Mouse (Mus musculus) hindbrain, embryonic 12.5 days (tissue): ENCODE measurements around the gene Coasy. TPM values are rescaled to one million over a fixed set of nuclear protein-coding genes. Genes with fewer than 3 reads are reported as not detected.

Experiments used
- ATAC-seq: fragments of 200-750 bp; cut with Nextera tagmentation; 2 replicates; pipeline ENCODE4 v1.8.0; 2017; ENCODE audit warnings: moderate TSS enrichment; ENCODE audit not compliant: low FRiP score
- H3K27ac ChIP-seq: fragments of 300-500 bp; sonication (generic); 2 replicates; pipeline ENCODE4 v1.5.1; 2016; ENCODE audit warnings: mild to moderate bottlenecking
- H3K27me3 ChIP-seq: fragments of 300-500 bp; sonication (generic); 2 replicates; pipeline ENCODE4 v1.6.1; 2016; ENCODE audit warnings: mild to moderate bottlenecking
- H3K36me3 ChIP-seq: fragments of 300-500 bp; sonication (generic); 2 replicates; pipeline ENCODE4 v1.6.1; 2016; ENCODE audit warnings: mild to moderate bottlenecking
- H3K4me1 ChIP-seq: fragments of 300-500 bp; sonication (generic); 2 replicates; pipeline ENCODE4 v1.6.1; 2016
- H3K4me2 ChIP-seq: fragments of 300-500 bp; sonication (generic); replicated peaks from 2 replicates; pipeline ENCODE4 v1.6.1; 2016; ENCODE audit warnings: mild to moderate bottlenecking
- H3K4me3 ChIP-seq: fragments of 300-500 bp; sonication (generic); 2 replicates; pipeline ENCODE4 v1.5.1; 2016; ENCODE audit warnings: mild to moderate bottlenecking
- H3K9ac ChIP-seq: fragments of 300-500 bp; sonication (generic); 2 replicates; pipeline ENCODE4 v1.6.1; 2016; ENCODE audit warnings: mild to moderate bottlenecking, moderate library complexity
- H3K9me3 ChIP-seq: fragments of 300-500 bp; sonication (generic); replicated peaks from 2 replicates; pipeline ENCODE4 v1.6.1; 2016; ENCODE audit warnings: mild to moderate bottlenecking
- WGBS: fragments of 180-500 bp; shearing (Covaris S2); methylation state at CpG from one replicate; pipeline ENCODE4 v1.1.7; 2016; 5-methylcytosine and 5-hydroxymethylcytosine counted together
- polyA plus RNA-seq: library from polyadenylated mRNA; unstranded; fragments of >200 nt; fragmentation: Nextera tagmentation; extraction: Ambion mirVana; gene quantifications from 2 replicates; pipeline ENCODE4 v1.2.1, GENCODE M21; 2016

Coasy gene
- polyA plus RNA-seq: 45.6 and 51.2 TPM in 2 replicates

- peak within 1 kb of the TSS; percentile 85 for H3K27ac ChIP-seq
- H3K4me3 ChIP-seq: peak within 1 kb of the TSS; percentile 70
- under 1% methylated on average over 50 of the region's 51 CpGs for WGBS
- H3K4me1 ChIP-seq: peaks cover 36% of the 10 kb centered on the region
- peaks cover 41% of the 10 kb centered on the region for H3K27me3 ChIP-seq
- H3K9ac ChIP-seq: peak within 1 kb of the TSS; percentile 89
- no peaks in the 10 kb centered on the region for H3K9me3 ChIP-seq
- H3K36me3 ChIP-seq: peaks cover 13% of the 10 kb centered on the region
- H3K4me2 ChIP-seq: peak within 1 kb of the TSS; percentile 97
- ATAC-seq: peak; percentile 87
These were observed at the start of gene Coasy for GRCm38 (mm10) chr11:101082208-101083082. Gene Coasy (plus strand): TSS chr11:101082565.

GRCm38 (mm10) chr11:101033856-101034500 is 48.4 kb upstream of the Coasy start:
- H3K4me3 ChIP-seq: no peak overlapping the region
- peaks cover 83% of the 10 kb centered on the region for H3K36me3 ChIP-seq
- WGBS: 96% methylated on average over 17 of the region's 17 CpGs
- no peak overlapping the region for H3K27ac ChIP-seq
- no peaks in the 10 kb centered on the region for H3K27me3 ChIP-seq
- no peaks in the 10 kb centered on the region for H3K9me3 ChIP-seq
- ATAC-seq: no peak
- no peak overlapping the region for H3K9ac ChIP-seq
- no peaks in the 10 kb centered on the region for H3K4me1 ChIP-seq
- no peak overlapping the region for H3K4me2 ChIP-seq

GRCm38 (mm10) chr11:101034614-101035327 is 47.6 kb upstream of the Coasy start:
- Histone ChIP-seq H3K4me2 (no peak overlapping the region), H3K9ac (no peak overlapping the region), H3K27me3 (no peaks in the 10 kb centered on the region), H3K4me3 (no peak overlapping the region), H3K27ac (no peak overlapping the region), H3K36me3 (peaks cover 84% of the 10 kb centered on the region), H3K9me3 (no peaks in the 10 kb centered on the region), H3K4me1 (no peaks in the 10 kb centered on the region)
- no peak for ATAC-seq
- 96% methylated on average over 8 of the region's 8 CpGs for WGBS

- ATAC-seq: no peak
- WGBS: 93% methylated on average over 4 of the region's 4 CpGs
- H3K27ac ChIP-seq: no peak overlapping the region
These were observed 47.1 kb upstream of the Coasy start for GRCm38 (mm10) chr11:101035328-101035695.

GRCm38 (mm10) chr11:101037795-101038194 is 44.6 kb upstream of the Coasy start:
- Histone ChIP-seq H3K27ac (no peak overlapping the region), H3K4me1 (no peaks in the 10 kb centered on the region), H3K4me2 (no peak overlapping the region), H3K9ac (no peak overlapping the region), H3K4me3 (no peak overlapping the region), H3K27me3 (no peaks in the 10 kb centered on the region), H3K9me3 (no peaks in the 10 kb centered on the region), H3K36me3 (peaks cover 88% of the 10 kb centered on the region)
- ATAC-seq: no peak
- WGBS: 79% methylated on average over 10 of the region's 10 CpGs

More at GRCm38 (mm10) chr11:101035328-101035695, 47.1 kb upstream of the Coasy start:
- Histone ChIP-seq H3K27me3 (no peaks in the 10 kb centered on the region), H3K4me1 (no peaks in the 10 kb centered on the region), H3K4me2 (no peak overlapping the region), H3K9ac (no peak overlapping the region), H3K36me3 (peaks cover 84% of the 10 kb centered on the region), H3K4me3 (no peak overlapping the region), H3K9me3 (no peaks in the 10 kb centered on the region)

- WGBS: 92% methylated on average over 4 of the region's 4 CpGs
- Histone ChIP-seq H3K4me2 (no peak overlapping the region), H3K36me3 (peaks cover 93% of the 10 kb centered on the region), H3K27me3 (no peaks in the 10 kb centered on the region), H3K4me3 (no peak overlapping the region), H3K9me3 (no peaks in the 10 kb centered on the region), H3K9ac (no peak overlapping the region), H3K27ac (0 out of 2 replicates have a peak overlapping the region, but pooled peaks have one; percentile 12), H3K4me1 (no peaks in the 10 kb centered on the region)
- ATAC-seq: no peak
These were observed 36.5 kb upstream of the Coasy start for GRCm38 (mm10) chr11:101045826-101046225.

GRCm38 (mm10) chr11:101046440-101046839 is 35.9 kb upstream of the Coasy start:
- no peak overlapping the region for H3K4me2 ChIP-seq
- H3K36me3 ChIP-seq: peaks cover 94% of the 10 kb centered on the region
- H3K4me1 ChIP-seq: no peaks in the 10 kb centered on the region
- 68% methylated on average over 9 of the region's 9 CpGs for WGBS
- H3K27me3 ChIP-seq: no peaks in the 10 kb centered on the region
- no peak overlapping the region for H3K9ac ChIP-seq
- no peak overlapping the region for H3K4me3 ChIP-seq
- no peak for ATAC-seq
- H3K27ac ChIP-seq: no peak overlapping the region
- H3K9me3 ChIP-seq: no peaks in the 10 kb centered on the region

GRCm38 (mm10) chr11:101047502-101047901 is 34.9 kb upstream of the Coasy start:
- Histone ChIP-seq H3K36me3 (peaks cover 95% of the 10 kb centered on the region), H3K4me2 (no peak overlapping the region), H3K4me1 (no peaks in the 10 kb centered on the region), H3K9ac (no peak overlapping the region), H3K4me3 (no peak overlapping the region), H3K9me3 (no peaks in the 10 kb centered on the region), H3K27me3 (no peaks in the 10 kb centered on the region), H3K27ac (no peak overlapping the region)
- 79% methylated on average over 3 of the region's 3 CpGs for WGBS
- ATAC-seq: no peak

- no peak overlapping the region for H3K4me2 ChIP-seq
- H3K4me1 ChIP-seq: no peaks in the 10 kb centered on the region
- no peaks in the 10 kb centered on the region for H3K9me3 ChIP-seq
- H3K4me3 ChIP-seq: no peak overlapping the region
- 83% methylated on average over 9 of the region's 9 CpGs for WGBS
- no peak overlapping the region for H3K27ac ChIP-seq
- no peak for ATAC-seq
- no peaks in the 10 kb centered on the region for H3K27me3 ChIP-seq
- H3K36me3 ChIP-seq: peaks cover 91% of the 10 kb centered on the region
- H3K9ac ChIP-seq: no peak overlapping the region
These were observed 32.0 kb upstream of the Coasy start for GRCm38 (mm10) chr11:101050359-101050758.

- Histone ChIP-seq H3K9me3 (no peaks in the 10 kb centered on the region), H3K4me3 (no peak overlapping the region), H3K4me2 (no peak overlapping the region), H3K27me3 (no peaks in the 10 kb centered on the region), H3K9ac (no peak overlapping the region), H3K27ac (no peak overlapping the region), H3K4me1 (no peaks in the 10 kb centered on the region), H3K36me3 (peaks cover 89% of the 10 kb centered on the region)
- 85% methylated on average over 6 of the region's 6 CpGs for WGBS
- ATAC-seq: no peak
These were observed 31.3 kb upstream of the Coasy start for GRCm38 (mm10) chr11:101051051-101051493.

- H3K4me3 ChIP-seq: no peak overlapping the region
- H3K4me2 ChIP-seq: no peak overlapping the region
- no peaks in the 10 kb centered on the region for H3K9me3 ChIP-seq
- H3K9ac ChIP-seq: no peak overlapping the region
- WGBS: 90% methylated on average over 8 of the region's 8 CpGs
- no peaks in the 10 kb centered on the region for H3K4me1 ChIP-seq
- ATAC-seq: no peak
- peaks cover 89% of the 10 kb centered on the region for H3K36me3 ChIP-seq
- H3K27me3 ChIP-seq: no peaks in the 10 kb centered on the region
- no peak overlapping the region for H3K27ac ChIP-seq
These were observed 30.7 kb upstream of the Coasy start for GRCm38 (mm10) chr11:101051617-101052016.
